Mouse (Mus musculus): ENCODE results near the gene Itgb7. TPM values are rescaled to one million over a fixed set of nuclear protein-coding genes. Genes with fewer than 3 reads are reported as not detected.

Itgb7 gene
- polyA plus RNA-seq, 1 experiment from 2014 or later = 2.9 TPM

DNA sequence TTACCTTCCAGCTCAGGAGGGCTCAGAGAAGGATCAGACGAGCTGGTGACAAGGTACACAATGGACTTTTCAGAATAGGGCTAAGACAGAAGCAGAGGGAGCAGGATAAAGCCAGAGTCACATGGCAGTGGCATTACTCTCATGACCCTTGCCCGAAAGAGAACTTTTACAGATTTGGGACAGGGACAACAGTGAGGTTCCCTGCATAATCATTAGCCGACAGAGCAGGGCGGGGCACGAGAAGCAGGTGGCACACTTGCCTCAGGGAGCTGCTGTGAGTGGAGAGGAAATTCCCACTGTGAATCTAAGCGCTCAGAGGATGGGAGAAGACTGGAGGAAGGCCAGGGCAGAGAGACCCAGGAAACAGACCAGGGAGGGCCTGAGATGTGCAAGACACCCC lies 42.9 kb downstream of the Itgb7 start:
- H3K4me2 ChIP-seq = no peak overlapping the region
- no peaks in the 10 kb centered on the region for H3K27me3 ChIP-seq
- WGBS = 66% methylated on average over 6 of the region's 6 CpGs
- 0 out of 2 replicates have a peak, but pooled peaks cover 6% of the 10 kb centered on the region for H3K4me1 ChIP-seq (replicated peaks)
- ATAC-seq (ENCODE audit: insufficient number of reproducible peaks, insufficient read depth, low FRiP score, low TSS enrichment, low read depth) = no peak
- H3K9ac ChIP-seq (replicated peaks) = no peak overlapping the region
- no peak overlapping the region for H3K4me3 ChIP-seq (replicated peaks)
- H3K27ac ChIP-seq = no peak overlapping the region
- no peaks in the 10 kb centered on the region for H3K9me3 ChIP-seq
- H3K36me3 ChIP-seq = peaks cover 45% of the 10 kb centered on the region

DNA sequence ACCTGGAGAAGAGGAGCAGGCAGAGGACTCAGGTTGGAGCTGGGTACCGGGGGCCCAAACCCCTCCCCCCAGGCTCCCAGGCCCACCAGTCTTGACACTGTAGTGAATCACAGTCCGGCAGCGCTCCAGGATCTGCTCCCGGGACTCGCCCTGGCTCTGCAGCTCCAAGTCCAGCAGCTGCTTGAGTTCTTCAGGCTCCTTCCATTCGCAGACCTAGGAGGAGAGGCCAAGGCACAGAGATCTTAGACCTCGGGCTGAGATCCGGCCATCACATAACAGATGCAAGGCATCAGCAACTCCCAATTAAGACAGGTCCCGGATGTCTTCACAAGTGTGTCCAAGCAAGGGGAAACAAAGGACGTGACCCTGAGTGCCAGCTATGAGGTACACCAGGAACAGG lies 43.6 kb downstream of the Itgb7 start:
- H3K4me1 ChIP-seq (replicated peaks) = 0 out of 2 replicates have a peak, but pooled peaks cover 6% of the 10 kb centered on the region
- H3K4me2 ChIP-seq = no peak overlapping the region
- H3K27ac ChIP-seq = no peak overlapping the region
- ATAC-seq (ENCODE audit: insufficient number of reproducible peaks, insufficient read depth, low FRiP score, low TSS enrichment, low read depth) = no peak
- H3K4me3 ChIP-seq (replicated peaks) = no peak overlapping the region
- no peaks in the 10 kb centered on the region for H3K27me3 ChIP-seq
- H3K9ac ChIP-seq (replicated peaks) = no peak overlapping the region
- 89% methylated on average over 10 of the region's 10 CpGs for WGBS
- H3K9me3 ChIP-seq = no peaks in the 10 kb centered on the region
- H3K36me3 ChIP-seq = peaks cover 52% of the 10 kb centered on the region

DNA sequence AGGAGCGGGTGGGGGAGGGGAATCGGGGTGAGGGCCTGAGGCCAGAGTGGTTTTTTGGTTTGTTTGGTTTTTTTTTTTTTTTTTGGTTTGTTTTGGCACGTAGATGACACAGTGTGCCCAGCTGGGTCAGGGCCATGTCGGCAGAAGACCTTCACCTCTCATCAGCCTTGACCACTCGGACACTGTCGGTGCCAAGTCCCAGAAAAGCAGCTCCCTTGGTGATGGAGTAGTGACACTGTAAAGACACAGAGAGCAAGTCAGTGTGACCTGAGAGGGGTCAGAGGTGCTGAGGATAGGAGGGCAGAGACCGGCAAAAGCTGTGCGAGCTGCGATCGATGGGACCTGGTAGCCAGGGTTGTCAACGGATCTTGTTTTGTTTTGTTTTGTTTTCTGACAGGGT lies 45.5 kb downstream of the Itgb7 start:
- Histone ChIP-seq H3K27me3 (no peaks in the 10 kb centered on the region), H3K4me1 (replicated peaks) (no peaks in the 10 kb centered on the region), H3K27ac (no peak overlapping the region), H3K36me3 (peaks cover 54% of the 10 kb centered on the region), H3K9me3 (no peaks in the 10 kb centered on the region), H3K9ac (replicated peaks) (no peak overlapping the region), H3K4me2 (no peak overlapping the region), H3K4me3 (replicated peaks) (no peak overlapping the region)
- no peak for ATAC-seq (ENCODE audit: insufficient number of reproducible peaks, insufficient read depth, low FRiP score, low TSS enrichment, low read depth)
- WGBS = 86% methylated on average over 11 of the region's 11 CpGs

DNA sequence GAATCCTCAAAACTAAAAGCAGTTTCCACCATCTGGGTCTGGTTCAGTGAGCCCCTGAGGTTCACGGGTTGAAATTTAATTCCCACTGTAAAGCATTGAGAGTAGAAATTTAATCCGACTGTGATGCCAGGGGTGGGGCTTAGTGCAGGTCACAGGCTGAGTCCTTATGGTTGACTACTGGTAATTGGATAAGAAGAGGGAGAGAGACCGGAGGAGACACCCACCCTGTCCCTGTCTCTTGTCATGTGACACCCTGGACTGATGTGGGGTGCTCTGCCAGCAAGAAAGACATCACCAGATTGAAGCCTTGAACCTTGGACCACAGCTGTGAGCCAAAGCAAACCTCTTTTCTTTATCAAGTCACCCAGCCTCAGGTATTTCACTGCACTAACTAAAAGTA lies 48.7 kb downstream of the Itgb7 start:
- no peak for ATAC-seq (ENCODE audit: insufficient number of reproducible peaks, insufficient read depth, low FRiP score, low TSS enrichment, low read depth)
- no peak overlapping the region for H3K4me2 ChIP-seq
- no peaks in the 10 kb centered on the region for H3K4me1 ChIP-seq (replicated peaks)
- no peak overlapping the region for H3K27ac ChIP-seq
- no peaks in the 10 kb centered on the region for H3K9me3 ChIP-seq
- no peak overlapping the region for H3K9ac ChIP-seq (replicated peaks)
- no peaks in the 10 kb centered on the region for H3K27me3 ChIP-seq
- no peak overlapping the region for H3K4me3 ChIP-seq (replicated peaks)
- peaks cover 69% of the 10 kb centered on the region for H3K36me3 ChIP-seq
- whole genome bisulfite sequencing = 73% methylated on average over 3 of the region's 3 CpGs

DNA sequence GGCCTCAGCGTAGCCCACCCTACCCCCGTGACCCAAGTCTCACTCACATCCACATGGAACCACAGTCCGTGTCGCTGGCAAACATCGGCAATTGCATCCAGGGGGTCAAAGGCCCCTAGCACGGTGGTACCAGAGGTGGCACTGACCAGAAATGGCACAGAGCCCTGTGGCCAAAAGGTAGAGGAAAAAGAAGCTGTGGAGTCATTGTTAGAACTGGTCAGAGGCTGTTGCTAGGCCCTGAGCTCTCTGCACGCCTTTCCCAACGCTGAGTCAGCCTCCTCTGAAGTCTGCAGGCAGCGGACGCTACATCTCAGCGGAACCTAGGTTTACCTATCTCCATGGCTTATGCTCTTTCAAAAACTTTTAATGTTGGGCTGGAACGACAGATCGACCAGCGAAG lies 51.8 kb downstream of the Itgb7 start:
- no peak overlapping the region for H3K4me2 ChIP-seq
- no peak overlapping the region for H3K4me3 ChIP-seq (replicated peaks)
- no peaks in the 10 kb centered on the region for H3K9me3 ChIP-seq
- no peaks in the 10 kb centered on the region for H3K4me1 ChIP-seq (replicated peaks)
- H3K36me3 ChIP-seq = peaks cover 58% of the 10 kb centered on the region
- no peak overlapping the region for H3K27ac ChIP-seq
- no peaks in the 10 kb centered on the region for H3K27me3 ChIP-seq
- ATAC-seq (ENCODE audit: insufficient number of reproducible peaks, insufficient read depth, low FRiP score, low TSS enrichment, low read depth) = no peak
- 91% methylated on average over 14 of the region's 14 CpGs for WGBS
- no peak overlapping the region for H3K9ac ChIP-seq (replicated peaks)

DNA sequence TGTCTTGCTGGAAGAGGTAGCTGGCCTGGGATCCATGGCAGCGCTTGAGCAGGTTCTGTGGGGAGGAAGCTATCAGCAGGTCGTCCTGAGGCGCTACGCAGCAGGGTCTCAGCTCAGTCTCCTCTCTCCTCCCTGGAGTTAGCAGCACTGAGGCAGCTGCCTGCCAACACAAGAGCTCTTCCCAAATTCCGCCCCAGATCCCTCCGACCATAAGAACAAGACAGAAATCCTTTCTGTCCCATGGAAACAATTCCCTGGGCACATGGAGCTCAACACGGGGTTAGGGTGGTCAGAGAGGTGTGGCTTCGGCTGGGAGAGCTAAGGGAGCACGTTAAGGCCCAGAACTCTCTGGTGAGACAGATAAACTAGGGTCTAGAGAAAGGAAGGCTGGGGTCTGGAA lies 52.6 kb downstream of the Itgb7 start:
- peaks cover 5% of the 10 kb centered on the region; the same call in 1 of the 2 replicates for H3K9me3 ChIP-seq
- no peaks in the 10 kb centered on the region for H3K4me1 ChIP-seq (replicated peaks)
- no peak overlapping the region for H3K4me2 ChIP-seq
- no peak overlapping the region for H3K4me3 ChIP-seq (replicated peaks)
- H3K27ac ChIP-seq = no peak overlapping the region
- 85% methylated on average over 9 of the region's 9 CpGs for WGBS
- H3K27me3 ChIP-seq = no peaks in the 10 kb centered on the region
- no peak overlapping the region for H3K9ac ChIP-seq (replicated peaks)
- H3K36me3 ChIP-seq = peaks cover 55% of the 10 kb centered on the region
- ATAC-seq (ENCODE audit: insufficient number of reproducible peaks, insufficient read depth, low FRiP score, low TSS enrichment, low read depth) = no peak

DNA sequence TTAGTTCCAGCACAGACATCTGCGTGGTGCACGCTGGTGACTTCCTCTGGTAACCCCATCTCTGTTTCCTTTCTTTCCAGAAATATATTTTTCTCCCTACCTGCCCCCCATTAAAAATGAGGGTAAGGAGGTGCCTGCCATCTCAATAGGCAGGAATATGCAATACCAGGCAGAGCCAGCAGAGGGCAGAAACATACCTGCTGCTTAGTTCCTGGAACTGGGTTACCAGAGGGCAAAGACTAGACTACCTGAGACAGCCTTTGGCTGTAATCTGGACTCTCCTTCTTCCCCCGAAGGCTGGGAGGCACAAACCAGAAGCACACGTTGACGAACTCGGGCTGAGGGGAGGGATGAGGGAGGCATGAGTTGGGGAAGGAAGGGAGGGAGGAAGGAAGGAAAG lies 53.5 kb downstream of the Itgb7 start:
- no peak overlapping the region for H3K4me2 ChIP-seq
- no peaks in the 10 kb centered on the region for H3K4me1 ChIP-seq (replicated peaks)
- ATAC-seq (ENCODE audit: insufficient number of reproducible peaks, insufficient read depth, low FRiP score, low TSS enrichment, low read depth) = no peak
- no peak overlapping the region for H3K4me3 ChIP-seq (replicated peaks)
- no peak overlapping the region for H3K9ac ChIP-seq (replicated peaks)
- no peaks in the 10 kb centered on the region for H3K27me3 ChIP-seq
- no peak overlapping the region for H3K27ac ChIP-seq
- peaks cover 5% of the 10 kb centered on the region; the same call in 1 of the 2 replicates for H3K9me3 ChIP-seq
- 12% methylated on average over 6 of the region's 6 CpGs for WGBS
- peaks cover 47% of the 10 kb centered on the region for H3K36me3 ChIP-seq

DNA sequence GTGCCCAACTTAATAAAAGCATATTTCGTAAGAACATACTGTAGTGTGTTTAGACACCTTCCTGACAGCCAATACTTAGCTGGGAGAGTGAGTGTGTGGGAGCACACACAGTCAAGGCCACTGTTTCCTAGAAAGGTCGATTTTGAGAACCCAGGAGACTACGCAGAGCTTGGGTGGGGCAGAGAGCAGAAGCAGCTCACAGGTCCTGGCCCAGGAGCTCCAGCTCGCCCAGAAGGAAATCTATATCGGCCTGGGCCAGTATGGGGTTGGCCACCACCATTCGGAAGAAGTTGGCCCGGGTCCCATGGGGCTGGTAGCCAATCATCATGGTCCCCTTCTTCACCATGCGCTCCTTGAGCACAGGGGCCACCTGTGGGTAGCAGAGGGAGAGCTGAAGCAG lies 54.3 kb downstream of the Itgb7 start:
- H3K4me3 ChIP-seq (replicated peaks) = no peak overlapping the region
- peaks cover 5% of the 10 kb centered on the region; the same call in 1 of the 2 replicates for H3K9me3 ChIP-seq
- H3K36me3 ChIP-seq = peaks cover 40% of the 10 kb centered on the region; the same call in 1 of the 2 replicates
- no peak overlapping the region for H3K4me2 ChIP-seq
- WGBS = 90% methylated on average over 8 of the region's 8 CpGs
- no peak overlapping the region for H3K27ac ChIP-seq
- no peaks in the 10 kb centered on the region for H3K4me1 ChIP-seq (replicated peaks)
- no peak for ATAC-seq (ENCODE audit: insufficient number of reproducible peaks, insufficient read depth, low FRiP score, low TSS enrichment, low read depth)
- no peaks in the 10 kb centered on the region for H3K27me3 ChIP-seq
- no peak overlapping the region for H3K9ac ChIP-seq (replicated peaks)

DNA sequence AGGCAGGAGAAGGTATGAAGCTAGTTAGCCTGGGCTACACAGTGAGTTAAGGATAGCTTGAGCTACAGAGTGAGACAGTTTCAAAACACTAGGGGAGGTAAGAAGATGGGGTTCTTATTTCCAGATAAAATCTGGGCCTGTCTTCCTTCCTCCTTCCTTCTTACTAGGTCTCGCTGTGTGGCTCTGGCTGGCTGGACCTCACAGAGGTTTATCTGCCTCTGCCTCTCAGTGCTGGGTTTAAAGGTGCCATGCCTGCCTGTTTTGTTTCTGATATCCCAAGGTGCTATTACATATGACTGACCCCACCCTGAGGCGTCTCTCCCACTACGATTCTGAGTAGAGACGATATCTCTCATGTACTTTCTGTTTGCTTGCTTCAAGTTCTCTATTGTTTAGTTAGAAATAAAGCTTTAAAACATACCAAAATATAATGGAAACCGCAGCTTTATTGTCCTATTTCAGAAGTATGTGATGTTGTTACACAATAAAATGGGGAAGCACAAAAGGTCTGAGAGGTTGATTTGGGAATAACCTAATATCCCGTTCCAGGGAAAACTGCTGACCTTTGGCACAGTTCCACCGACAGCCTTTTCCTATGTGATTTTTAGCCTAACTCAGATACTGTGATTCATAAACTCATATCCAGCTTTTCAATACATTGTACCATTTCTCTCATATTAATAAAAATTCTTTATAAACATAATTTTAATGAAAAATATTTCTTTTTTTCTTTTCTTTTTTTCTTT lies 55.0 kb downstream of the Itgb7 start:
- H3K9ac ChIP-seq (replicated peaks) = no peak overlapping the region
- no peak for ATAC-seq (ENCODE audit: insufficient number of reproducible peaks, insufficient read depth, low FRiP score, low TSS enrichment, low read depth)
- no peak overlapping the region for H3K4me2 ChIP-seq
- peaks cover 5% of the 10 kb centered on the region; the same call in 1 of the 2 replicates for H3K9me3 ChIP-seq
- WGBS = 89% methylated on average over 7 of the region's 7 CpGs
- H3K4me3 ChIP-seq (replicated peaks) = no peak overlapping the region
- no peak overlapping the region for H3K27ac ChIP-seq
- H3K4me1 ChIP-seq (replicated peaks) = no peaks in the 10 kb centered on the region
- no peaks in the 10 kb centered on the region for H3K27me3 ChIP-seq
- H3K36me3 ChIP-seq = peaks cover 40% of the 10 kb centered on the region; the same call in 1 of the 2 replicates

DNA sequence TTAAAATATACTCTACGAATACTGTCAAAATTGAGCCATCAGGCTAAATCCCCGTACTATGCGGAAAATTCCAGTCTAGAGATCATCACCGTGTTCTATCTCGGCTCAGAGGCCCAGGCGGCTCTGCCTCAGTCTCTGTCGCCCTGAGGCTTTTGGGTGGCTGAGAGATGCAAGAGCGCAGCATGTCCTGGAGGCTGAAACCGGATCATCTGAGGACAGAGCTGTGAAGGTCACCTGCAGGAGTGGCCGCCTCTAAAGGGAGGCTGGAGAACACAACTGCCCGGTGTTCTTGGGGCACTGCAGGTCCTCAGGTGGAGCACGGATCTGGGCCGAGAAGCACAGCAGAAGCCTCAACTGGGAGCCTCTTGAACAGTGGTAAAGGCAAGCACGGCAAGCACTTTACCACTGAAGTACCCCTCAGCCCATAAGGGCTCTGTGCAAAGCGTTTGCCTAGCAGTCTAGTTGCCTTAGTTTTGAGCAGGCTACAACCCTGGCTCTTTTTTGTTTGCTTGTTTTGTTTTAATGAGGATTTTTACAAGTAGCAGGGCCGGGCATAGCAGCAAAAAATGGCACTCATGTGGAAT lies 55.9 kb downstream of the Itgb7 start:
- Histone ChIP-seq H3K4me3 (replicated peaks) (no peak overlapping the region), H3K4me2 (no peak overlapping the region), H3K4me1 (replicated peaks) (no peaks in the 10 kb centered on the region), H3K27me3 (no peaks in the 10 kb centered on the region), H3K27ac (0 out of 2 replicates have a peak overlapping the region, but pooled peaks have one; percentile 12), H3K9me3 (peaks cover 5% of the 10 kb centered on the region; the same call in 1 of the 2 replicates), H3K36me3 (peaks cover 40% of the 10 kb centered on the region; the same call in 1 of the 2 replicates), H3K9ac (replicated peaks) (no peak overlapping the region)
- no peak for ATAC-seq (ENCODE audit: insufficient number of reproducible peaks, insufficient read depth, low FRiP score, low TSS enrichment, low read depth)
- 81% methylated on average over 16 of the region's 16 CpGs for WGBS

DNA sequence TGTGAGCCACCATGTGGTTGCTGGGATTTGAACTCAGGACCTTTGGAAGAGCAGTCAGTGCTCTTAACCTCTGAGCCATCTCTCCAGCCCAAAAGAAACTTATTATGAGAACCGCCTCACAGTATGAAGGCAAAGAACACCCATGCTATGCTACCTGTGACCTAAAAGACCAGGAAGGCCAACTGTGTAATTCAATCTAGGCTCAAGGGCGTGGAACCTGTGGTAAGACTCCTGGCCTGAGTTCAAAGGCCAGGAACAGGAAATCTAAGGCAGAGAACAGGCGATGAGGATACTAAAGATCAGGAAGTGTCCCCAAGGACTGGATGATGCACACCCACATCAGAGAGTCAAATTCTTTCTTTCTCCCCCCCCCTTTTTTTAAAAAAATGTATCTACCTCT lies 58.2 kb downstream of the Itgb7 start:
- WGBS = 85% methylated on average over 3 of the region's 3 CpGs
- Histone ChIP-seq H3K36me3 (peaks cover 27% of the 10 kb centered on the region; the same call in 1 of the 2 replicates), H3K4me1 (replicated peaks) (0 out of 2 replicates have a peak, but pooled peaks cover under 1% of the 10 kb centered on the region), H3K9me3 (peaks cover 5% of the 10 kb centered on the region; the same call in 1 of the 2 replicates), H3K27ac (no peak overlapping the region), H3K9ac (replicated peaks) (no peak overlapping the region), H3K27me3 (no peaks in the 10 kb centered on the region), H3K4me2 (no peak overlapping the region), H3K4me3 (replicated peaks) (no peak overlapping the region)
- ATAC-seq (ENCODE audit: insufficient number of reproducible peaks, insufficient read depth, low FRiP score, low TSS enrichment, low read depth) = no peak

Data from limb, embryonic 12.5 days (tissue).